Comparison of ENCODE assay signal across 11 mouse cellular contexts in genomic region chr13:23306707-23307068, GRCm38 (mm10). TPM values are rescaled to one million over a fixed set of nuclear protein-coding genes. Genes with fewer than 3 reads are reported as not detected.
DNase-seq lines count a peak whose midpoint lies in the region; ATAC-seq and TF ChIP-seq lines count a peak whose summit lies in the region.
"Had no signal": no experiment of that assay in that cellular context is flagged by ENCODE, and none has a peak within 500 bp of the region (broad histone marks: within the 10 kb centered on the region; RNA-seq: fewer than 3 reads in every experiment).

No protein-coding gene starts in this region.

- no peaks in the 10 kb centered on the region for H3K4me1 ChIP-seq in kidney, postnatal 0 days (replicated peaks; ENCODE audit: insufficient read depth, low read length)
- H3K4me1 ChIP-seq in embryonic facial prominence, embryonic 13.5 days: peaks cover 20% of the 10 kb centered on the region
- no peaks in the 10 kb centered on the region for H3K4me1 ChIP-seq in hindbrain, postnatal 0 days (ENCODE audit: insufficient read depth, low read length)
- H3K4me1 ChIP-seq in midbrain, embryonic 16.5 days (ENCODE audit: control insufficient read depth, insufficient read depth, low read length): peaks cover 12% of the 10 kb centered on the region

- H3K4me2 ChIP-seq in kidney, postnatal 0 days (ENCODE audit: low read length): peak overlapping the region; percentile 41
- H3K4me2 ChIP-seq in embryonic facial prominence, embryonic 13.5 days: peak overlapping the region; percentile 52
- peak overlapping the region; percentile 53 for H3K4me2 ChIP-seq in hindbrain, postnatal 0 days (ENCODE audit: low read depth, low read length)
- H3K4me2 ChIP-seq in midbrain, embryonic 16.5 days (ENCODE audit: low read length): peak overlapping the region; percentile 49

- no peak overlapping the region for H3K27ac ChIP-seq in kidney, postnatal 0 days
- no peak overlapping the region for H3K27ac ChIP-seq in embryonic facial prominence, embryonic 13.5 days
- no peak overlapping the region for H3K27ac ChIP-seq in hindbrain, postnatal 0 days
- no peak overlapping the region for H3K27ac ChIP-seq in midbrain, embryonic 16.5 days (ENCODE audit: low read length)

- 20% methylated on average over 10 of the region's 10 CpGs for WGBS in kidney, postnatal 0 days
- 17% methylated on average over 10 of the region's 10 CpGs for WGBS in embryonic facial prominence, embryonic 13.5 days
- WGBS in hindbrain, postnatal 0 days: 16% methylated on average over 10 of the region's 10 CpGs
- WGBS in midbrain, embryonic 16.5 days: 12% methylated on average over 10 of the region's 10 CpGs

- no peaks in the 10 kb centered on the region for H3K36me3 ChIP-seq in kidney, postnatal 0 days (ENCODE audit: insufficient read depth, low read length)
- no peaks in the 10 kb centered on the region for H3K36me3 ChIP-seq in embryonic facial prominence, embryonic 13.5 days
- H3K36me3 ChIP-seq in hindbrain, postnatal 0 days (ENCODE audit: insufficient read depth, low read length): no peaks in the 10 kb centered on the region
- H3K36me3 ChIP-seq in midbrain, embryonic 16.5 days (ENCODE audit: control insufficient read depth, insufficient read depth, low read length): no peaks in the 10 kb centered on the region

- H3K27me3 ChIP-seq in kidney, postnatal 0 days (ENCODE audit: insufficient read depth, low read length): peaks cover 43% of the 10 kb centered on the region
- peaks cover 57% of the 10 kb centered on the region for H3K27me3 ChIP-seq in embryonic facial prominence, embryonic 13.5 days
- H3K27me3 ChIP-seq in hindbrain, postnatal 0 days (ENCODE audit: insufficient read depth, low read length): peaks cover 28% of the 10 kb centered on the region
- H3K27me3 ChIP-seq in midbrain, embryonic 16.5 days (ENCODE audit: control insufficient read depth, insufficient read depth, low read depth, low read length): peaks cover 41% of the 10 kb centered on the region

- ATAC-seq in kidney, postnatal 0 days (replicated peaks; ENCODE audit: low FRiP score, low read depth): no peak
- ATAC-seq in embryonic facial prominence, embryonic 13.5 days (ENCODE audit: insufficient number of reproducible peaks, insufficient read depth, low FRiP score, low TSS enrichment, low read depth): no peak
- 0 out of 2 replicates have a peak, but pooled peaks have one; percentile 40 for ATAC-seq in hindbrain, postnatal 0 days
- no peak for ATAC-seq in midbrain, embryonic 16.5 days

- DNase-seq in kidney, postnatal 0 days (ENCODE audit: low spot score): no peak
- DNase-seq in kidney, postnatal 4 days: no peak
- no peak for DNase-seq in hindbrain, postnatal 0 days (ENCODE audit: low spot score)
- DNase-seq in left cerebral cortex, postnatal 36 days (ENCODE audit: low spot score in 2 of 2): no peak
- no peak for DNase-seq in adrenal gland, adult 8-10 months
- no peak for DNase-seq in cerebellum, adult 11 months
- DNase-seq: gastrocnemius, postnatal 36 days had no signal

- intact Hi-C loops in left cerebral cortex, postnatal 36 days (cut with DNase I): no loop called here

- TF ChIP-seq CTCF in kidney, postnatal 0 days (IDR thresholded peaks at IDR 0.05; ENCODE audit: low read depth): no peak
- TF ChIP-seq CTCF in hindbrain, postnatal 0 days (IDR thresholded peaks at IDR 0.05; ENCODE audit: low read depth): no peak

- H3K9me3 ChIP-seq in kidney, postnatal 0 days (replicated peaks; ENCODE audit: low read length): no peaks in the 10 kb centered on the region
- no peaks in the 10 kb centered on the region for H3K9me3 ChIP-seq in embryonic facial prominence, embryonic 13.5 days
- no peaks in the 10 kb centered on the region for H3K9me3 ChIP-seq in hindbrain, postnatal 0 days (ENCODE audit: low read length)
- no peaks in the 10 kb centered on the region for H3K9me3 ChIP-seq in midbrain, embryonic 16.5 days (replicated peaks; ENCODE audit: control insufficient read depth, low read length, poor library complexity, severe bottlenecking)

- 0 out of 2 replicates have a peak overlapping the region, but pooled peaks have one; percentile 15 for H3K4me3 ChIP-seq in kidney, postnatal 0 days (replicated peaks; ENCODE audit: low read depth, low read length)
- H3K4me3 ChIP-seq in embryonic facial prominence, embryonic 13.5 days: peak overlapping the region; percentile 34
- peak overlapping the region; percentile 37 for H3K4me3 ChIP-seq in hindbrain, postnatal 0 days (ENCODE audit: low read length)
- peak overlapping the region; percentile 26 for H3K4me3 ChIP-seq in midbrain, embryonic 16.5 days (ENCODE audit: low read depth, low read length)

- H3K9ac ChIP-seq in kidney, postnatal 0 days (ENCODE audit: low read depth, low read length): no peak overlapping the region
- H3K9ac ChIP-seq in embryonic facial prominence, embryonic 13.5 days: peak overlapping the region; percentile 6; the same call in 1 of the 2 replicates
- H3K9ac ChIP-seq in hindbrain, postnatal 0 days (replicated peaks; ENCODE audit: low read length): 0 out of 2 replicates have a peak overlapping the region, but pooled peaks have one; percentile 17
- 0 out of 2 replicates have a peak overlapping the region, but pooled peaks have one; percentile 16 for H3K9ac ChIP-seq in midbrain, embryonic 16.5 days (ENCODE audit: low read depth, low read length)

RNA-seq across cellular contexts. Expression of gene Vmn1r223, which starts 59.8 kb away (rescaled TPM):
- polyA plus RNA-seq in kidney, postnatal 0 days (2015; fragmentation: Nextera tagmentation; extraction: Ambion mirVana): not detected in 2 replicates
- polyA plus RNA-seq in embryonic facial prominence, embryonic 13.5 days (2015; fragmentation: Nextera tagmentation; extraction: Ambion mirVana): not detected in 2 replicates
- not detected in 2 replicates for total RNA-seq in hindbrain, postnatal 0 days (2014; rRNA removed)
- not detected in 2 replicates for polyA plus RNA-seq in hindbrain, postnatal 0 days (2015; fragmentation: Nextera tagmentation; extraction: Ambion mirVana)
- not detected in 2 replicates for polyA plus RNA-seq in midbrain, embryonic 16.5 days (2015; fragmentation: Nextera tagmentation; extraction: Ambion mirVana)
- not detected for total RNA-seq in left cerebral cortex, postnatal 36 days (2021)
- total RNA-seq in adrenal gland, adult 8-10 months (2022): not detected
- total RNA-seq: gastrocnemius, postnatal 36 days; left cerebral cortex, postnatal 10 days; MEL had no signal
